Mouse (Mus musculus) midbrain, postnatal 0 days (tissue): ENCODE results near the gene Ucp2. TPM values are rescaled to one million over a fixed set of nuclear protein-coding genes. Genes with fewer than 3 reads are reported as not detected.

Experiments
- ATAC-seq: fragments of 200-750 bp; cut with Nextera tagmentation; 2 replicates; pipeline ENCODE4 v1.8.0; 2017; ENCODE audit warnings: moderate number of reproducible peaks, mild to moderate bottlenecking, moderate TSS enrichment, moderate library complexity; ENCODE audit not compliant: low FRiP score
- DNase-seq: peaks from one replicate; pipeline ENCODE4 v3.0.0-alpha.2; 2015; ENCODE audit warnings: low spot score
- H3K27ac ChIP-seq: fragments of 300-500 bp; sonication (generic); 2 replicates; pipeline ENCODE4 v1.5.1; 2014; ENCODE audit warnings: low read depth, mild to moderate bottlenecking, low read length, mixed read lengths
- H3K27me3 ChIP-seq: fragments of 300-500 bp; sonication (generic); 2 replicates; pipeline ENCODE4 v1.6.1; 2014; ENCODE audit warnings: low read length, control low read depth, mixed read lengths; ENCODE audit not compliant: insufficient read depth
- H3K36me3 ChIP-seq: fragments of 300-500 bp; sonication (generic); 2 replicates; pipeline ENCODE4 v1.6.1; 2014; ENCODE audit warnings: low read length, control low read depth, mixed read lengths; ENCODE audit not compliant: insufficient read depth
- H3K4me1 ChIP-seq: fragments of 300-500 bp; sonication (generic); 2 replicates; pipeline ENCODE4 v1.6.1; 2014; ENCODE audit warnings: mild to moderate bottlenecking, control low read depth, antibody characterized with exemption, low read length, mixed read lengths; ENCODE audit not compliant: insufficient read depth
- H3K4me2 ChIP-seq: fragments of 300-500 bp; sonication (generic); 2 replicates; pipeline ENCODE4 v1.6.1; 2014; ENCODE audit warnings: low read depth, mild to moderate bottlenecking, low read length, mixed read lengths; ENCODE audit not compliant: poor library complexity, severe bottlenecking
- H3K4me3 ChIP-seq: fragments of 300-500 bp; sonication (generic); 2 replicates; pipeline ENCODE4 v1.5.1; 2014; ENCODE audit warnings: low read depth, mild to moderate bottlenecking, low read length, moderate library complexity
- H3K9ac ChIP-seq: fragments of 300-500 bp; sonication (generic); replicated peaks from 2 replicates; pipeline ENCODE4 v1.6.1; 2014; ENCODE audit warnings: mild to moderate bottlenecking, low read length, moderate library complexity, mixed read lengths; ENCODE audit not compliant: poor library complexity, severe bottlenecking
- H3K9me3 ChIP-seq: fragments of 300-500 bp; sonication (generic); 2 replicates; pipeline ENCODE4 v1.6.1; 2016; ENCODE audit warnings: low read length, control low read depth
- CTCF ChIP-seq: IDR thresholded peaks from 2 replicates; pipeline ENCODE4 v1.5.1; 2016; ENCODE audit warnings: antibody characterized with exemption, mild to moderate bottlenecking
- WGBS: fragments of 180-500 bp; shearing (Covaris S2); extraction: QIAGEN DNeasy Blood & Tissue Kit; methylation state at CpG from one replicate; pipeline ENCODE4 v1.1.7; 2014; 5-methylcytosine and 5-hydroxymethylcytosine counted together
- polyA plus RNA-seq: library from polyadenylated mRNA; unstranded; fragments of >200 nt; fragmentation: Nextera tagmentation; extraction: Ambion mirVana; gene quantifications from 2 replicates; pipeline ENCODE4 v1.2.1, GENCODE M21; 2015
- total RNA-seq: library from RNA; depleted of rRNA; stranded (reverse); fragments of >200 nt; gene quantifications from 2 replicates; pipeline ENCODE4 v1.2.3, GENCODE M21; 2014; rRNA removed

The Ucp2 gene
- total and polyA plus RNA-seq, 2 experiments from 2014 or later = 99.9 to 118 TPM

DNA sequence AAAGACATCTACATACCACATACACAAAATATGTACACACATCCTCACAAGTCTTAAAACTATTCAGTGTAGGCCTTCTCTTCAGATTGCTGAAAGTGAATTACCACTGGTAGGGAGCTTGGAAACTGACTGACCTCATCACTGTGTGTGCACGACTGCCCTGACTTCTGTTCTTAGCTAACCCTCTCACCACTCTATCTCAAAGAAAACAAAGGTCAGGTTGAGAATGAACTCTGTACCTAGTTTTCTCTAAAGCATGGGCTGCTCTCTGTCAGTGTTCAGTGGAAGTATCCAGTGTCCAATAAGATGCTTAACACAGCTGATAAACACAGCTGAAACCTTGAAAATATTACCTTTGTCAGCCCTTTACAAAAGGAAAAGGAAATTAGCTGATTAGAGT lies 51.3 kb downstream of the Ucp2 start:
- ATAC-seq (no peak), DNase-seq (no peak)
- Histone ChIP-seq H3K4me2 (no peak overlapping the region), H3K9me3 (no peaks in the 10 kb centered on the region), H3K36me3 (peaks cover 15% of the 10 kb centered on the region), H3K27ac (no peak overlapping the region), H3K9ac (no peak overlapping the region), H3K4me3 (no peak overlapping the region), H3K27me3 (no peaks in the 10 kb centered on the region), H3K4me1 (no peaks in the 10 kb centered on the region)
- WGBS = 86% methylated on average over 1 of the region's 1 CpGs
- TF ChIP-seq CTCF = no peak

DNA sequence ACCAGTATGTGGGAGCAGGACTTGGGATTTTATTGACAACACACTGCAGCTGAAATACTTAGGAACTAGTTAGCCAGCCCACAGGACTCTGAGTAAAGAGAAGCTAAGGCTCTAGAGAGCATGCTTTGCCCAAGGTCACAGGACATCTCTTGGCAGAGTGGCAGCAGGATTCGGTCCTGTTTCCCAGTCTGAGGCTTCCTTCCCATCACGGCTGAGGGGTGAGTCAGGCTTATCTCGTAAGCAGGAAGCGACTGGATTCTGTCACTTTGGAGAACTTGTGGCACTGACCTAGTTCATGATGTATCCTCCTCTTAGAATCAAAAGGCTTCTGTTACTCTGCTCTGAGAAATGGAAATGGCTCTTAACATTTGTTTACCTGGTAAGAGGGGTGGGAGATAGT lies 54.5 kb downstream of the Ucp2 start:
- Histone ChIP-seq H3K27me3 (no peaks in the 10 kb centered on the region), H3K4me3 (no peak overlapping the region), H3K4me1 (no peaks in the 10 kb centered on the region), H3K36me3 (peaks cover 14% of the 10 kb centered on the region), H3K27ac (no peak overlapping the region), H3K4me2 (no peak overlapping the region), H3K9ac (no peak overlapping the region), H3K9me3 (no peaks in the 10 kb centered on the region)
- DNase-seq (no peak), ATAC-seq (no peak)
- 86% methylated on average over 4 of the region's 4 CpGs for WGBS
- no peak for TF ChIP-seq CTCF

DNA sequence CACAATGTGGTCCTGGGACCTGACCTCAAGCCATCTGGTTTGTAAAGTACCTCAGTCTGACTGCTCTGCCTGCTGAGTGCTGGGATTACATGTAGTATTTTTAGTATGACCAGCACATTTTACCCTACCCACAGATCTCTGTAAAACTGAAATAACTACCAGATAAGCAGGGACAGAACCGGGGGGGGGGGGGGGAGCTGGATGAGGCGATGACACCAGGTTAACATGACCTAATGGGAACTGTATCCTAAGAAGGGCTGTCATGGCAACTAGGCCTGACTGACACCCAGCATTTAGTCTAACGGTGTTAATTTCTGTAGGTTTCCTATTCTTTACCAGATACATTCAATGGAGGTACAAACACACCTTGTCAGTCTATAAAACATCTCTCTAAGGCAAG lies 56.7 kb downstream of the Ucp2 start:
- Histone ChIP-seq H3K36me3 (peaks cover 14% of the 10 kb centered on the region), H3K4me3 (no peak overlapping the region), H3K4me2 (no peak overlapping the region), H3K9me3 (no peaks in the 10 kb centered on the region), H3K27me3 (no peaks in the 10 kb centered on the region), H3K9ac (no peak overlapping the region), H3K27ac (no peak overlapping the region), H3K4me1 (no peaks in the 10 kb centered on the region)
- WGBS = 88% methylated on average over 3 of the region's 3 CpGs
- DNase-seq (no peak), ATAC-seq (no peak)
- TF ChIP-seq CTCF = no peak

DNA sequence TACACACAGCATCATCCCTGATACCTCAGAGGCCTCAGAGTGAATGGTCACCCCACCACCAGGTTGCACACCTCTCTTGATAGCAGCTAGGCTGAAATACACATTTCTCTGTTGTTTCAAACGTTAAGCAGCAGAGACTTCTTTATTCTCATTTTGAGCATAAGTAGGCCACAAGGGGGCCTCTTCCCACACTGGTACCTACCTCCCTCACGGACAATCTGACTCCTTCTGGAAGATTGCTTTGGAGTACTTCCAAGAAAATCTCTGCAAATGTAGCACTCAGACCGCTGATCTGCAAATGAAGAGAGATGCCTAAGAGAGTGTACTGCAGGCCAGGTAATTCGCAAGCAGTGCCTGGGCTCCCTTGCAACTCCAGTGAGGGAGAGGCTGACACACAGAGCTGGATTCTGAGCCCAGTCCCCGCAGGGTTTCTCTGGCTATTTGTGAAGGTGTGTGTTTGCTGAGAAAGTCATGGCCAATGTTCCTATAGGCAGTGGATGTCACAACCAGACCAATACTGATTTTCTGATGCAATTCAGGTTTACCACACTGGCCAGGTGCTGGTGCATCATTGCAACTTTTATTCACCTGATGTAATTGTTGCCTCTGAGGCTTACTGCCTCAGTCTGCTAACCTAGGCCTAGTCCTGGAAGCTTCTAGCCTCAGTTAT lies 57.3 kb downstream of the Ucp2 start:
- WGBS = 44% methylated on average over 5 of the region's 5 CpGs
- peaks cover 14% of the 10 kb centered on the region for H3K36me3 ChIP-seq
- no peak overlapping the region for H3K9ac ChIP-seq
- no peaks in the 10 kb centered on the region for H3K9me3 ChIP-seq
- H3K4me2 ChIP-seq = no peak overlapping the region
- no peak overlapping the region for H3K4me3 ChIP-seq
- ATAC-seq (no peak), DNase-seq (peak; percentile 70)
- peak; percentile 64 for TF ChIP-seq CTCF
- no peaks in the 10 kb centered on the region for H3K27me3 ChIP-seq
- peaks cover 2% of the 10 kb centered on the region for H3K4me1 ChIP-seq
- H3K27ac ChIP-seq = no peak overlapping the region

Other genes with a start within 250 kb of the Ucp2 start
- 6.4 and 7.7 TPM in 2 replicates for gene P4ha3, start 207.8 kb upstream of the Ucp2 start, total RNA-seq
- gene P4ha3, start 207.8 kb upstream of the Ucp2 start, polyA plus RNA-seq = 2.6 and 3.9 TPM in 2 replicates
- gene C2cd3, start 121.1 kb upstream of the Ucp2 start, total RNA-seq = 22.2 and 26.6 TPM in 2 replicates
- gene C2cd3, start 121.1 kb upstream of the Ucp2 start, polyA plus RNA-seq = 8.1 and 8.5 TPM in 2 replicates
- 159 and 172 TPM in 2 replicates for gene Ppme1, start 121.0 kb upstream of the Ucp2 start, total RNA-seq
- gene Ppme1, start 121.0 kb upstream of the Ucp2 start, polyA plus RNA-seq = 149 and 161 TPM in 2 replicates
- not detected in 2 replicates for gene Ucp3, start 20.3 kb upstream of the Ucp2 start, total RNA-seq
- 0.06 and 0.16 TPM in 2 replicates for gene Ucp3, start 20.3 kb upstream of the Ucp2 start, polyA plus RNA-seq
- 4.1 and 4.3 TPM in 2 replicates for gene Dnajb13, start 21.6 kb downstream of the Ucp2 start, total RNA-seq
- 2.9 and 3.2 TPM in 2 replicates for gene Dnajb13, start 21.6 kb downstream of the Ucp2 start, polyA plus RNA-seq
- 3.9 and 7.5 TPM in 2 replicates for gene Coa4, start 43.7 kb downstream of the Ucp2 start, total RNA-seq
- gene Coa4, start 43.7 kb downstream of the Ucp2 start, polyA plus RNA-seq = 5.7 and 6.5 TPM in 2 replicates
- 289 and 352 TPM in 2 replicates for gene Rab6a, start 114.1 kb downstream of the Ucp2 start, total RNA-seq
- 340 and 363 TPM in 2 replicates for gene Rab6a, start 114.1 kb downstream of the Ucp2 start, polyA plus RNA-seq
- gene Mrpl48, start 115.0 kb downstream of the Ucp2 start, total RNA-seq = 33.9 and 47.8 TPM in 2 replicates
- gene Mrpl48, start 115.0 kb downstream of the Ucp2 start, polyA plus RNA-seq = 89.8 and 91.5 TPM in 2 replicates
- 25.4 and 46.1 TPM in 2 replicates for gene Plekhb1, start 169.1 kb downstream of the Ucp2 start, total RNA-seq
- gene Plekhb1, start 169.1 kb downstream of the Ucp2 start, polyA plus RNA-seq = 25.4 and 29.9 TPM in 2 replicates
- 150 and 163 TPM in 2 replicates for gene Fam168a, start 213.3 kb downstream of the Ucp2 start, total RNA-seq
- gene Fam168a, start 213.3 kb downstream of the Ucp2 start, polyA plus RNA-seq = 105 and 106 TPM in 2 replicates